Mouse (Mus musculus) activated CD4-positive, CD25-positive, alpha-beta regulatory T cell, adult 4 months (primary cell): ENCODE data around the gene Prkra. TPM values are rescaled to one million over a fixed set of nuclear protein-coding genes. Genes with fewer than 3 reads are reported as not detected.

Source experiments
- polyA plus RNA-seq, 2 experiments: library from polyadenylated mRNA; unstranded; fragments of 100-300 nt; shearing (Covaris generic); gene quantifications; one replicate each; pipeline ENCODE4 v1.2.1; 2017

Prkra gene
- polyA plus RNA-seq, 2 experiments from 2014 or later: 10.1 to 16.4 TPM

Other genes with a start within 250 kb of the Prkra start
- not detected for gene Osbpl6, start 241.5 kb downstream of the Prkra start, polyA plus RNA-seq
- gene Pjvk, start 461 bp upstream of the Prkra start, polyA plus RNA-seq: not detected
- gene Fkbp7, start 25.1 kb upstream of the Prkra start, polyA plus RNA-seq: 1 to 10 TPM; 1.9 to 4.5 TPM
- gene Plekha3, start 27.3 kb upstream of the Prkra start, polyA plus RNA-seq: 10 to 100 TPM in 1 of 2 experiments, 1 to 10 TPM in 1; 9.1 to 13.0 TPM